In genomic region chr7:63170063-63170787, GRCm38 (mm10) we compare ENCODE assay signal across 19 mouse cellular contexts. TPM values are rescaled to one million over a fixed set of nuclear protein-coding genes. Genes with fewer than 3 reads are reported as not detected.
DNase-seq lines count a peak whose midpoint lies in the region; ATAC-seq and TF ChIP-seq lines count a peak whose summit lies in the region.
"Had no signal": no experiment of that assay in that cellular context is flagged by ENCODE, and none has a peak within 500 bp of the region (broad histone marks: within the 10 kb centered on the region; RNA-seq: fewer than 3 reads in every experiment).

No protein-coding gene starts in this region.

- no peak for TF ChIP-seq CTCF in left cerebral cortex, adult 2 months (IDR thresholded peaks at IDR 0.05)

- no peaks in the 10 kb centered on the region for H3K27me3 ChIP-seq in forebrain, embryonic 15.5 days
- no peaks in the 10 kb centered on the region for H3K27me3 ChIP-seq in forebrain, embryonic 12.5 days
- H3K27me3 ChIP-seq: limb, embryonic 13.5 days; liver, embryonic 15.5 days; Patski; stomach, embryonic 15.5 days had no signal

- no peaks in the 10 kb centered on the region for H3K36me3 ChIP-seq in forebrain, embryonic 15.5 days
- H3K36me3 ChIP-seq in forebrain, embryonic 12.5 days (replicated peaks) = no peaks in the 10 kb centered on the region
- H3K36me3 ChIP-seq: limb, embryonic 13.5 days; liver, embryonic 15.5 days; stomach, embryonic 15.5 days had no signal

- WGBS in forebrain, embryonic 15.5 days = 40% methylated on average over 3 of the region's 3 CpGs
- WGBS in forebrain, embryonic 12.5 days = 78% methylated on average over 3 of the region's 3 CpGs

- H3K4me3 ChIP-seq in forebrain, embryonic 15.5 days = no peak overlapping the region
- no peak overlapping the region for H3K4me3 ChIP-seq in forebrain, embryonic 12.5 days (replicated peaks)
- H3K4me3 ChIP-seq in left cerebral cortex, adult 2 months = no peak overlapping the region
- H3K4me3 ChIP-seq: limb, embryonic 13.5 days; liver, embryonic 15.5 days; stomach, embryonic 15.5 days had no signal

- H3K9ac ChIP-seq in forebrain, embryonic 15.5 days (replicated peaks) = no peak overlapping the region
- H3K9ac ChIP-seq in forebrain, embryonic 12.5 days = no peak overlapping the region
- H3K9ac ChIP-seq: limb, embryonic 13.5 days; liver, embryonic 15.5 days; stomach, embryonic 15.5 days had no signal

- H3K9me3 ChIP-seq in forebrain, embryonic 15.5 days = no peaks in the 10 kb centered on the region
- H3K9me3 ChIP-seq in forebrain, embryonic 12.5 days = 0 out of 2 replicates have a peak, but pooled peaks cover 6% of the 10 kb centered on the region
- H3K9me3 ChIP-seq: limb, embryonic 13.5 days; liver, embryonic 15.5 days; stomach, embryonic 15.5 days had no signal

- H3K4me2 ChIP-seq in forebrain, embryonic 15.5 days (replicated peaks) = no peak overlapping the region
- H3K4me2 ChIP-seq in forebrain, embryonic 12.5 days = no peak overlapping the region
- H3K4me2 ChIP-seq: limb, embryonic 13.5 days; liver, embryonic 15.5 days; stomach, embryonic 15.5 days had no signal

- intact Hi-C loops in left cerebral cortex, postnatal 4 days (cut with DNase I) = no loop called here
- intact Hi-C loops in left cerebral cortex, adult 2 months (cut with DNase I) = no loop called here

- H3K4me1 ChIP-seq in forebrain, embryonic 15.5 days = 0 out of 2 replicates have a peak, but pooled peaks cover 3% of the 10 kb centered on the region
- H3K4me1 ChIP-seq in forebrain, embryonic 12.5 days = no peaks in the 10 kb centered on the region
- H3K4me1 ChIP-seq: limb, embryonic 13.5 days; liver, embryonic 15.5 days; stomach, embryonic 15.5 days had no signal

- H3K27ac ChIP-seq in forebrain, embryonic 15.5 days (replicated peaks) = peak overlapping the region; percentile 74
- no peak overlapping the region for H3K27ac ChIP-seq in forebrain, embryonic 12.5 days
- no peak overlapping the region for H3K27ac ChIP-seq in left cerebral cortex, adult 2 months
- H3K27ac ChIP-seq: limb, embryonic 13.5 days; liver, embryonic 15.5 days; stomach, embryonic 15.5 days had no signal

- ATAC-seq in forebrain, embryonic 15.5 days (replicated peaks) = peak; percentile 97
- no peak for ATAC-seq in forebrain, embryonic 12.5 days (ENCODE audit: low FRiP score)
- ATAC-seq: activated CD4-positive, CD25-positive, alpha-beta regulatory T cell, adult 4 months; lung, postnatal 0 days; Patski had no signal

- DNase-seq in left cerebral cortex, postnatal 4 days = peak; percentile 64
- no peak for DNase-seq in left cerebral cortex, adult 2 months (ENCODE audit: extremely low spot score in 1 of 2, low spot score in 2 of 2)
- DNase-seq in cerebellum, adult 9-11 months = peak; percentile 23
- peak; percentile 24 for DNase-seq in telencephalon, adult 2 months (ENCODE audit: low read depth, low spot score)
- DNase-seq in thymus, postnatal 0 days (ENCODE audit: low spot score) = no peak
- DNase-seq: gastrocnemius, postnatal 25 days; kidney, adult 8-10 months; kidney, postnatal 25 days; midbrain, embryonic 14.5 days had no signal

RNA-seq across cellular contexts. Expression of gene Chrna7, which starts 42.1 kb away (rescaled TPM):
- polyA plus RNA-seq in forebrain, embryonic 15.5 days (2015; fragmentation: Nextera tagmentation; extraction: Ambion mirVana) = 11.8 and 13.4 TPM in 2 replicates
- polyA plus RNA-seq in forebrain, embryonic 12.5 days (2016; fragmentation: Nextera tagmentation; extraction: Ambion mirVana) = 3.8 and 4.3 TPM in 2 replicates
- total RNA-seq in left cerebral cortex, postnatal 4 days (2021) = 10 to 100 TPM; 24.0 to 26.7 TPM
- total RNA-seq in left cerebral cortex, adult 2 months (2021) = 10 to 100 TPM; 24.0 to 24.6 TPM
- polyA plus RNA-seq in thymus, postnatal 0 days (2015; fragmentation: Nextera tagmentation; extraction: Ambion mirVana) = not detected in 2 replicates
- total RNA-seq: megakaryocyte, adult 5-6 weeks had no signal
- polyA plus RNA-seq: activated CD4-positive, CD25-positive, alpha-beta regulatory T cell, adult 4 months; heart, postnatal 0 days; liver, embryonic 15.5 days had no signal

Comparison
In these comparisons a context has a peak if more than half of its experiments do, and no peak if none do; other contexts are left out.
1. DNase-seq: peak in left cerebral cortex, postnatal 4 days (single experiment), cerebellum, adult 9-11 months (single experiment) and telencephalon, adult 2 months (single experiment); none in left cerebral cortex, adult 2 months (0 of 2) and thymus, postnatal 0 days (single experiment).